Mouse (Mus musculus): ENCODE data around the gene Wdr31. TPM values are rescaled to one million over a fixed set of nuclear protein-coding genes. Genes with fewer than 3 reads are reported as not detected.

The Wdr31 gene
- polyA plus RNA-seq, 1 experiment from 2014 or later: 2.6 TPM

DNA sequence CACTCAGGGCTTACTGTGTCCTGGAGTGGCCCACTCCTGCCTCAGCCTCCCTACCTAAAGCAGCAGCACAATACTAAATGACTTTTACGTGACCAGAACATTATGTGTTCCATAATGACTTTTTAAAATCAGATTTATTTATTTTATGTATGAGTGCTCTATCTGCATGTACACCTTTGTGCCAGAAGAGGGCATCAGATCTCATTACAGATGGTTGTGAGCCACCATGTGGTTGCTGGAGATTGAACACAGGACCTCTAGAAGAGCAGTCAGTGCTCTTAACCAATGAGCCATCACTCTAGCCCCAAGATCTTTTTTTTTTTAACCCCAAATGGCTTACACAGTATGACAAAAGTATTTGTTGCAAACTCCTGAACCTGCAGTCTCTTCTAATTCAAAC lies 2.5 kb downstream of the Wdr31 start:
- WGBS: 94% methylated on average over 1 of the region's 1 CpGs
- H3K27me3 ChIP-seq (ENCODE audit: control insufficient read depth, insufficient read depth, low read length): no peaks in the 10 kb centered on the region
- no peak for ATAC-seq (ENCODE audit: insufficient number of reproducible peaks, insufficient read depth, low FRiP score, low read depth)
- H3K4me2 ChIP-seq (ENCODE audit: low read length): no peak overlapping the region
- no peak overlapping the region for H3K27ac ChIP-seq (replicated peaks in 1 of 2; ENCODE audit: control insufficient read depth in 1 of 2, insufficient read depth in 1 of 2, low read depth in 2 of 2, low read length in 2 of 2)
- H3K9me3 ChIP-seq (ENCODE audit: control insufficient read depth, low read length): no peaks in the 10 kb centered on the region
- H3K4me3 ChIP-seq (ENCODE audit: control insufficient read depth in 1 of 2, insufficient read depth in 1 of 2, low read depth in 1 of 2, low read length in 2 of 2): no peak overlapping the region
- no peaks in the 10 kb centered on the region for H3K4me1 ChIP-seq (ENCODE audit: control insufficient read depth in 2 of 2, insufficient read depth in 2 of 2, low read length in 2 of 2)
- no peak overlapping the region for H3K9ac ChIP-seq (ENCODE audit: low read length)
- no peaks in the 10 kb centered on the region for H3K36me3 ChIP-seq (ENCODE audit: control insufficient read depth, insufficient read depth, low read length)

DNA sequence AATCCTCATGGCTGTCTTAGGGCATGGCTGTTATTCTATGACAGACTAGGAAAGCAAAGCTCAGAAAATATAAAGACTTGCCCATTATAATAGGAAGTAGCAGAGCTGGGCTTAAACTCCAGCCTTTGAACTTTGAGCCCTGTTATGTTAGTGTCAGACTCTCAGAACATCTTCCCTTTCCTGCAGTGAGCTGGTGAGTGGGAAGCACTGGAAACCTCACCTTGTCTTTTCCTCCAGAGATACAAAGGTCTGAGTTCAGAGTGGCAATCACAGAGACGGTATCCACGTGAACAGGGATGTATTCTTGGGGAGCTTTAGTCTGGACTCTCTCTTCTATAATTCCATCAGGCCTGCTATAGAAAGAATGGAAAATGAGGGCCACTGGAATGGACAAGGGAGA lies 7.6 kb downstream of the Wdr31 start:
- Histone ChIP-seq H3K9me3 (ENCODE audit: control insufficient read depth, low read length) (no peaks in the 10 kb centered on the region), H3K4me1 (ENCODE audit: control insufficient read depth in 2 of 2, insufficient read depth in 2 of 2, low read length in 2 of 2) (no peaks in the 10 kb centered on the region; a peak in 1 of 4 replicates), H3K27ac (replicated peaks in 1 of 2; ENCODE audit: control insufficient read depth in 1 of 2, insufficient read depth in 1 of 2, low read depth in 2 of 2, low read length in 2 of 2) (no peak overlapping the region), H3K4me3 (ENCODE audit: control insufficient read depth in 1 of 2, insufficient read depth in 1 of 2, low read depth in 1 of 2, low read length in 2 of 2) (no peak overlapping the region), H3K27me3 (ENCODE audit: control insufficient read depth, insufficient read depth, low read length) (no peaks in the 10 kb centered on the region), H3K36me3 (ENCODE audit: control insufficient read depth, insufficient read depth, low read length) (no peaks in the 10 kb centered on the region), H3K4me2 (ENCODE audit: low read length) (no peak overlapping the region), H3K9ac (ENCODE audit: low read length) (no peak overlapping the region)
- no peak for ATAC-seq (ENCODE audit: insufficient number of reproducible peaks, insufficient read depth, low FRiP score, low read depth)
- 78% methylated on average over 2 of the region's 2 CpGs for WGBS

DNA sequence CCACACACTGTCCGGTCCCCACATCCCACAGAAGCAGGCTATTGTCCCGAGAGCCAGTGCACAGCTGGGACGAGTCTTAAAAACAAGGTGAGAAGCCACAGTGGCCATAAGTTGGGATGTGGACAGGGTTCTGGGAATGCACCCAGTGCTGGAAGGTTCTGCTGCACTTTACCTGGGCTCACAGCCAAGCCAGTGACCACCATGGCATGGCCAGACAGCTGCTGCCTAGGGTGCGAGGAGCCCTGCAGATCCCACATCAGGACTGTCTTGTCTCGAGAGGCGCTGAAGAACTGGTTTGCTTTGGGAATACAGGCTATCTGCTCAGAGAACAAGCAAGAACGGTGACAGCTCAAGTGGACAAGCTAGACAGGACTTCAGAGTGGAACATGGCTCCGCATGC lies 10.3 kb downstream of the Wdr31 start:
- no peak for ATAC-seq (ENCODE audit: insufficient number of reproducible peaks, insufficient read depth, low FRiP score, low read depth)
- Histone ChIP-seq H3K27ac (replicated peaks in 1 of 2; ENCODE audit: control insufficient read depth in 1 of 2, insufficient read depth in 1 of 2, low read depth in 2 of 2, low read length in 2 of 2) (no peak overlapping the region), H3K9me3 (ENCODE audit: control insufficient read depth, low read length) (no peaks in the 10 kb centered on the region), H3K9ac (ENCODE audit: low read length) (no peak overlapping the region), H3K4me1 (ENCODE audit: control insufficient read depth in 2 of 2, insufficient read depth in 2 of 2, low read length in 2 of 2) (no peaks in the 10 kb centered on the region; a peak in 1 of 4 replicates), H3K4me2 (ENCODE audit: low read length) (no peak overlapping the region), H3K36me3 (ENCODE audit: control insufficient read depth, insufficient read depth, low read length) (no peaks in the 10 kb centered on the region), H3K4me3 (ENCODE audit: control insufficient read depth in 1 of 2, insufficient read depth in 1 of 2, low read depth in 1 of 2, low read length in 2 of 2) (no peak overlapping the region), H3K27me3 (ENCODE audit: control insufficient read depth, insufficient read depth, low read length) (no peaks in the 10 kb centered on the region)
- WGBS: 80% methylated on average over 8 of the region's 8 CpGs

DNA sequence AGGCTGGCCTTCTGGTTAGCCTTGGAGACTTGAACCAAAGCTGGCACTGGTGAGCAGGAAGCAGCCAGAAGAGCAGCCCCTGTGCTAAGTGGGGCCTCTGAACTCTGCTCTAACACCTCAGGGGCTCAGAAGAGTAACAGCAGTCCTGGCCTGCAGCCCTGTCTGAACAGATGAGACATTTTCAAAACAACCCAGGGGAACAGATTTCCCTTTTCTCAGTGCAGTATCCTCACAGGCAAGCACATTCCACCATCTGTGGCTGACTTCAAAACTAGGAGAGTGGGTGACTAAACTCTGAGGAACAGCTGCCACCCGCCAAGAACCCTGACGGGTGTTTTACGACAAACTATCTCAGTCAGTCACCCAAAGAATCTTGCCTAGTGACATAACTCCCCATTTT lies 11.6 kb downstream of the Wdr31 start:
- no peaks in the 10 kb centered on the region for H3K9me3 ChIP-seq (ENCODE audit: control insufficient read depth, low read length)
- no peaks in the 10 kb centered on the region; a peak in 1 of 4 replicates for H3K4me1 ChIP-seq (ENCODE audit: control insufficient read depth in 2 of 2, insufficient read depth in 2 of 2, low read length in 2 of 2)
- H3K4me2 ChIP-seq (ENCODE audit: low read length): no peak overlapping the region
- no peak overlapping the region for H3K9ac ChIP-seq (ENCODE audit: low read length)
- WGBS: 85% methylated on average over 3 of the region's 3 CpGs
- no peaks in the 10 kb centered on the region for H3K36me3 ChIP-seq (ENCODE audit: control insufficient read depth, insufficient read depth, low read length)
- H3K4me3 ChIP-seq (ENCODE audit: control insufficient read depth in 1 of 2, insufficient read depth in 1 of 2, low read depth in 1 of 2, low read length in 2 of 2): no peak overlapping the region
- no peaks in the 10 kb centered on the region for H3K27me3 ChIP-seq (ENCODE audit: control insufficient read depth, insufficient read depth, low read length)
- no peak for ATAC-seq (ENCODE audit: insufficient number of reproducible peaks, insufficient read depth, low FRiP score, low read depth)
- no peak overlapping the region for H3K27ac ChIP-seq (replicated peaks in 1 of 2; ENCODE audit: control insufficient read depth in 1 of 2, insufficient read depth in 1 of 2, low read depth in 2 of 2, low read length in 2 of 2)

DNA sequence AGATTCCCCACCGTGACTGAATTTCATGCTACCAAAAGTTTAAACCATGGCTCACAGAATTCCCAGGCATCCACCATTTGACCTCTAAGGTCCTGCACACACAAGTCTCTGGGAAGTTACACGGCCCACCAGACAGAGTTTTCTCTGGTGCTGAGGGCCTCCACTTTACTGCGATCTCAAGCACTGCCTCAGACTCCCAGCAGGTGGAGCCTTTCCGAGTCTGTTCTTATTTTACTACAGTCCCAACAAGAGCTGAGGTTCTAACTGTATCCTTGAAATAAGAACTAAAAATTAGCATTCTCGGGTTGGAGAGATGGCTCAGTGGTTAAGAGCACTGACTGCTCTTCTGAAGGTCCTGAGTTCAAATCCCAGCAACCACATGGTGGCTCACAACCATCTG lies 15.7 kb downstream of the Wdr31 start:
- no peaks in the 10 kb centered on the region for H3K36me3 ChIP-seq (ENCODE audit: control insufficient read depth, insufficient read depth, low read length)
- WGBS: 46% methylated on average over 5 of the region's 5 CpGs
- H3K9me3 ChIP-seq (ENCODE audit: control insufficient read depth, low read length): no peaks in the 10 kb centered on the region
- no peak for ATAC-seq (ENCODE audit: insufficient number of reproducible peaks, insufficient read depth, low FRiP score, low read depth)
- H3K4me1 ChIP-seq (ENCODE audit: control insufficient read depth in 2 of 2, insufficient read depth in 2 of 2, low read length in 2 of 2): no peaks in the 10 kb centered on the region; a peak in 1 of 4 replicates
- no peak overlapping the region for H3K27ac ChIP-seq (replicated peaks in 1 of 2; ENCODE audit: control insufficient read depth in 1 of 2, insufficient read depth in 1 of 2, low read depth in 2 of 2, low read length in 2 of 2)
- no peak overlapping the region for H3K4me3 ChIP-seq (ENCODE audit: control insufficient read depth in 1 of 2, insufficient read depth in 1 of 2, low read depth in 1 of 2, low read length in 2 of 2)
- H3K4me2 ChIP-seq (ENCODE audit: low read length): no peak overlapping the region
- H3K9ac ChIP-seq (ENCODE audit: low read length): no peak overlapping the region
- H3K27me3 ChIP-seq (ENCODE audit: control insufficient read depth, insufficient read depth, low read length): no peaks in the 10 kb centered on the region

DNA sequence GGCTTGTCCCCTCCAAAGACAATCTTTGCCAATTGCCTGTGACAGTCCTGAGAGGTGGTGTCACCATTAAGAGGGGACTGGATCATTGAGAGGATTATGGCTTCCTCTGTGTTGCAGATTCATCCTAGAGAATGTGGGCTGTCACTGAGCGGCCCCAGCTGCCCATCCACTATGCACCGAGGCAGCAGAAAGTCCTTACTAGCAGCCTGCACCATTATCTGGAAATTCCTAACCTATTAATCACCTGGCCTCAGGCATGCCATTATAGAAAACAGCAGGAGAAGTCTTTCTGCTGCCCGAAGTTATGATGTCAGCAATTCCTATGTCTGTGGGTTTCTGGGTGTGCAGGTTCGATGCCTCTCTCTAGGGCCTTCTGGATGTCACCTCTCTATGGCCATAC lies 29.7 kb downstream of the Wdr31 start:
- WGBS: 44% methylated on average over 4 of the region's 4 CpGs
- Histone ChIP-seq H3K9ac (ENCODE audit: low read length) (no peak overlapping the region), H3K4me2 (ENCODE audit: low read length) (no peak overlapping the region), H3K4me3 (ENCODE audit: control insufficient read depth in 1 of 2, insufficient read depth in 1 of 2, low read depth in 1 of 2, low read length in 2 of 2) (no peak overlapping the region), H3K9me3 (ENCODE audit: control insufficient read depth, low read length) (no peaks in the 10 kb centered on the region), H3K4me1 (ENCODE audit: control insufficient read depth in 2 of 2, insufficient read depth in 2 of 2, low read length in 2 of 2) (no peaks in the 10 kb centered on the region), H3K36me3 (ENCODE audit: control insufficient read depth, insufficient read depth, low read length) (no peaks in the 10 kb centered on the region), H3K27ac (replicated peaks in 1 of 2; ENCODE audit: control insufficient read depth in 1 of 2, insufficient read depth in 1 of 2, low read depth in 2 of 2, low read length in 2 of 2) (no peak overlapping the region), H3K27me3 (ENCODE audit: control insufficient read depth, insufficient read depth, low read length) (no peaks in the 10 kb centered on the region)
- ATAC-seq (ENCODE audit: insufficient number of reproducible peaks, insufficient read depth, low FRiP score, low read depth): no peak

DNA sequence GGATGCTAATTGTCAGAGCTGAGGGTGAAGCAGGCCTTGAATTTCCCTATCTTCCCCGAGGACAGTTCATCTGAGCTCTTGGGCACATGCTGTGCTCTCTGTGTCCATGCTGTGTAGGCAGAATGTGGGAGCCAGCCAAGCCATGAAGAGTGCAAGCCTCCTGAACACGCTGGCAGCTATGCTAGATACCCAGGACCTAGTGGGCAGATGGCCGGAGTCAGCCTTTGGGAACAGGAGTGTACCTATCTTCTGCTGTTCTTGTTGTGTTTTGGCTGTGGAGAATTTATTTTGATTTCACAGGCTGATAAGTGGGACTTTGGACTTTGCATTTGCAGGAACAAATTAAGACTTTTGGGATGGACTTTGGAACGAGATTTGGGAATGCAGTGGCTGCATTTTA lies 30.2 kb downstream of the Wdr31 start:
- no peak for ATAC-seq (ENCODE audit: insufficient number of reproducible peaks, insufficient read depth, low FRiP score, low read depth)
- no peak overlapping the region for H3K4me2 ChIP-seq (ENCODE audit: low read length)
- H3K4me1 ChIP-seq (ENCODE audit: control insufficient read depth in 2 of 2, insufficient read depth in 2 of 2, low read length in 2 of 2): no peaks in the 10 kb centered on the region
- H3K9ac ChIP-seq (ENCODE audit: low read length): no peak overlapping the region
- H3K27me3 ChIP-seq (ENCODE audit: control insufficient read depth, insufficient read depth, low read length): no peaks in the 10 kb centered on the region
- no peaks in the 10 kb centered on the region for H3K36me3 ChIP-seq (ENCODE audit: control insufficient read depth, insufficient read depth, low read length)
- H3K27ac ChIP-seq (replicated peaks in 1 of 2; ENCODE audit: control insufficient read depth in 1 of 2, insufficient read depth in 1 of 2, low read depth in 2 of 2, low read length in 2 of 2): no peak overlapping the region
- no peaks in the 10 kb centered on the region for H3K9me3 ChIP-seq (ENCODE audit: control insufficient read depth, low read length)
- H3K4me3 ChIP-seq (ENCODE audit: control insufficient read depth in 1 of 2, insufficient read depth in 1 of 2, low read depth in 1 of 2, low read length in 2 of 2): no peak overlapping the region
- 70% methylated on average over 4 of the region's 4 CpGs for WGBS

DNA sequence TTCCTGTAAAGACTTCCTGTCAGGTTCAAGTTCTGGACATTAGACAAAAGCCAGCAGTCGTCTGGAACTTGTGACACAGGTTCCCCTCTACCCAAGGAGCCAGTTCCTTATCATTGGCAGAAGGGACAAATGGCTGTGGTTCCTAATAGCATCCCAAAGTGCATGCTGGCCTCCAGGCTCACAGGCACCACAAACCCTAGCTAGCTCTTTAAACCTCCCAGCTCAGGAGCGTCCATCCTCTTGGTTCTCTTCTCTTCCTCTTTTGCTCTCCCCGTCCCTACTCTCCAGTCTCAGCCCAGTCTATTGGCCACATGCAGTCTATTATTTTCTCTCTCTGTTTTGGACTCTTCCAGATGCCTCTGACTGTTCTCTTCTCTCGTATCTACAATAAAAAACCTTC lies 30.9 kb downstream of the Wdr31 start:
- Histone ChIP-seq H3K36me3 (ENCODE audit: control insufficient read depth, insufficient read depth, low read length) (no peaks in the 10 kb centered on the region), H3K4me3 (ENCODE audit: control insufficient read depth in 1 of 2, insufficient read depth in 1 of 2, low read depth in 1 of 2, low read length in 2 of 2) (no peak overlapping the region), H3K4me1 (ENCODE audit: control insufficient read depth in 2 of 2, insufficient read depth in 2 of 2, low read length in 2 of 2) (no peaks in the 10 kb centered on the region), H3K4me2 (ENCODE audit: low read length) (no peak overlapping the region), H3K27ac (replicated peaks in 1 of 2; ENCODE audit: control insufficient read depth in 1 of 2, insufficient read depth in 1 of 2, low read depth in 2 of 2, low read length in 2 of 2) (no peak overlapping the region), H3K9me3 (ENCODE audit: control insufficient read depth, low read length) (no peaks in the 10 kb centered on the region), H3K27me3 (ENCODE audit: control insufficient read depth, insufficient read depth, low read length) (no peaks in the 10 kb centered on the region), H3K9ac (ENCODE audit: low read length) (no peak overlapping the region)
- no peak for ATAC-seq (ENCODE audit: insufficient number of reproducible peaks, insufficient read depth, low FRiP score, low read depth)
- WGBS: 58% methylated on average over 4 of the region's 4 CpGs

All from heart, embryonic 14.5 days (tissue).